Mouse (Mus musculus): Measurements from ENCODE around the gene Crybb2. TPM values are rescaled to one million over a fixed set of nuclear protein-coding genes. Genes with fewer than 3 reads are reported as not detected.
"Not testable (repeated sequence)": the region's sequence is repeated elsewhere in the genome, so short reads cannot be mapped to it uniquely, and the experiment has no call there.

Crybb2 gene
- polyA plus RNA-seq, 1 experiment from 2014 or later, result not detected

DNA sequence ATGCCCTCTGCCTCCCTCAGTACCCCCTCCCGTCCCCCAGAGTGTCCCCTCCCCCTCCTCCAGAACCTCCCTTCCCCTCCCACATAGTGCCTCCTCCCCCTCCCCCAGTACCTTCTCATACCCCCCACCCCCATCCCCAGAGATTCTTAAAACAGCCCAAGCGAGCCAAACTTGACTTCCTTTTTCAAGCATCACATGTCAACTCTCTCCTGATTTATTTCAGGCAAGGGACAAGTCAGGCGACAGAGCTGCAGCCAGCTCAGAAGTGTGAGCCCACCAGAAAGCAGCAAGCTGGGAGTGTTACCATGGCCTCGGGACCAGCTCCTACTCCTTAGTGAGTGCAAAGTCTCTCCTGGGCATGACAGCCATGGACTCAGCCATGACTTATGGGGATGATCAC, 41.4 kb upstream of the Crybb2 start:
- no peaks in the 10 kb centered on the region for H3K36me3 ChIP-seq (ENCODE audit: control insufficient read depth, insufficient read depth, low read length)
- WGBS, result 4% methylated on average over 4 of the region's 4 CpGs
- no peaks in the 10 kb centered on the region for H3K9me3 ChIP-seq (ENCODE audit: control insufficient read depth, low read length)
- no peak for ATAC-seq (ENCODE audit: insufficient number of reproducible peaks, insufficient read depth, low FRiP score, low read depth)
- peak overlapping the region; percentile 22; the same call in 1 of the 2 replicates for H3K4me2 ChIP-seq (ENCODE audit: low read length)
- no peaks in the 10 kb centered on the region for H3K27me3 ChIP-seq (ENCODE audit: control insufficient read depth, insufficient read depth, low read length)
- H3K9ac ChIP-seq (ENCODE audit: low read length), result peak overlapping the region; percentile 50; the same call in 1 of the 2 replicates
- peaks cover 69 to 90% of the 10 kb centered on the region in 2 experiments for H3K4me1 ChIP-seq (ENCODE audit: control insufficient read depth in 2 of 2, insufficient read depth in 2 of 2, low read length in 2 of 2)
- no peak overlapping the region for H3K4me3 ChIP-seq (ENCODE audit: control insufficient read depth in 1 of 2, insufficient read depth in 1 of 2, low read depth in 1 of 2, low read length in 2 of 2)
- peak overlapping the region; percentile 50 to 91 for H3K27ac ChIP-seq (replicated peaks in 1 of 2; ENCODE audit: control insufficient read depth in 1 of 2, insufficient read depth in 1 of 2, low read depth in 2 of 2, low read length in 2 of 2)

DNA sequence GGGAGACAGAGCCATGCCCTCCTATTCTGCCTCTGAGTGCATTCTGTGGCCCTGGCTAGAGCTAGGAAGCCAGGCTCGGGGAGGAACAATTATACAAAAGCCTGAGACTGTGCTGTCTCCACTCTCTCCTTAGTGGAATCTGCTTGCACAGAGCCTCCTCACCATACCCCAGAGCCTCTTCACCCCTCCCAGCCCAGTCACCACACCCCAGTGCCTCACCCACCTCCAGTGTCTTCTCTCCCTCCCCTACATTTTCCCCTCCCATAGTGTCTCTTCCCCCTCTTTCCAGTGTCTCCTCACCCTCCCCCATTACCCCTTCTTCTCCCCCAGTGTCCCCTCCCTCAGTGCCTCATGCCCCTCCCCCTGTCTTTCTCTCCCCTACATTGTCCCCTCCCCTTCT, 41.0 kb upstream of the Crybb2 start:
- Histone ChIP-seq H3K27me3 (ENCODE audit: control insufficient read depth, insufficient read depth, low read length) (no peaks in the 10 kb centered on the region), H3K9ac (ENCODE audit: low read length) (peak overlapping the region; percentile 50), H3K4me3 (ENCODE audit: control insufficient read depth in 1 of 2, insufficient read depth in 1 of 2, low read depth in 1 of 2, low read length in 2 of 2) (no peak overlapping the region), H3K4me1 (ENCODE audit: control insufficient read depth in 2 of 2, insufficient read depth in 2 of 2, low read length in 2 of 2) (peaks cover 66 to 85% of the 10 kb centered on the region in 2 experiments), H3K36me3 (ENCODE audit: control insufficient read depth, insufficient read depth, low read length) (no peaks in the 10 kb centered on the region), H3K9me3 (ENCODE audit: control insufficient read depth, low read length) (no peaks in the 10 kb centered on the region), H3K27ac (replicated peaks in 1 of 2; ENCODE audit: control insufficient read depth in 1 of 2, insufficient read depth in 1 of 2, low read depth in 2 of 2, low read length in 2 of 2) (peak overlapping the region; percentile 40 to 91), H3K4me2 (ENCODE audit: low read length) (peak overlapping the region; percentile 14; the same call in 1 of the 2 replicates)
- ATAC-seq (ENCODE audit: insufficient number of reproducible peaks, insufficient read depth, low FRiP score, low read depth), result no peak
- WGBS, result 0% methylated on average over 1 of the region's 1 CpGs

DNA sequence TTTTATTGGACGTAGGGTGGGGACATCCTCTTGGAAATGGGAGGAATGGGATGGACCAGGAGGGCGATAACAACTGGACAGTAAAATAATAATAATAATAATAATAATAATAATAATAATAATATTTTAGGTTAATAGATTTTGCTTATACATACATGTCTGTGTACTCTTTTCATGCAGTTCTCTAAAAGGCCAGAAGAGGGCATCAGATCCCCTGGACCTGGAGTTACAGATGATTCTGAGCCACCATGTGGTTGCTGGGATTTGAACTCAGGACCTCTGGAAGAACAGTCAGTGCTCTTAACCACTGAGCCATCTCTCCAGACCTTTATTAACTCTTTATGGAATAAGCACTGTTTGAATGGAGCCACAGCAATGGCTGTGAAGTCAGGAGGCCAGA, 39.7 kb upstream of the Crybb2 start:
- not testable (repeated sequence) for H3K4me3 ChIP-seq (ENCODE audit: control insufficient read depth in 1 of 2, insufficient read depth in 1 of 2, low read depth in 1 of 2, low read length in 2 of 2); H3K27me3 ChIP-seq (ENCODE audit: control insufficient read depth, insufficient read depth, low read length); H3K36me3 ChIP-seq (ENCODE audit: control insufficient read depth, insufficient read depth, low read length); H3K9me3 ChIP-seq (ENCODE audit: control insufficient read depth, low read length); H3K27ac ChIP-seq (replicated peaks in 1 of 2; ENCODE audit: control insufficient read depth in 1 of 2, insufficient read depth in 1 of 2, low read depth in 2 of 2, low read length in 2 of 2); ATAC-seq (ENCODE audit: insufficient number of reproducible peaks, insufficient read depth, low FRiP score, low read depth); H3K9ac ChIP-seq (ENCODE audit: low read length); H3K4me2 ChIP-seq (ENCODE audit: low read length)
- WGBS, result 94% methylated on average over 2 of the region's 2 CpGs
- peaks cover 55 to 78% of the 10 kb centered on the region in 2 experiments for H3K4me1 ChIP-seq (ENCODE audit: control insufficient read depth in 2 of 2, insufficient read depth in 2 of 2, low read length in 2 of 2)

DNA sequence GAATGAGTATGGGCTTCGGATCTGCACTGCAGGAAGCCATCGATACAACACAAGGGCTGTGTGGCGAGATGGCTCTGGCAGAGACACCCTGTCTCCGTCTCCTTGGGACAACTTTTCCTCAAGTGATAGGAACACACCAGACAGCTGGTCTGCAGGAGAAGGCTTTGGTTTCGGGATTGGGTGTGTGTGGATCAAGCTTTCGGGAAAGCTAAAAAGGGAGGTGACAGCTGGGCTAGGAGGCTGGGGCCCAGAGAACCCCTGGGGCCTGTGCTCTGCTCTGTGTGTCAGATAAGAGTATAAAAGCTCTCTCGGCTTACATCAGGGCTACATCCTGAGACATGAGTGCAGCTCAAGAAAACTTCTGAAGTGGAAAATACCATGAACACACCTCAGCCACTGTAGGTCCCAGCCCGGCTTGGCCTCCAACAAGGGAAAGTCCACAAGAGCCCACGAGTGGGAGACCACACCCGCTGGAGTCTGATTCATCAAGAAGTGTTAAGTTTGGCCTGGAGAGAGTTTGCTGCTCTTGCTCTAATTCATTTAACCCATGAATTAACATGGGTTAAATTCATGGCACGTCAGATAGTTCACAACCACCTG, 38.3 kb upstream of the Crybb2 start:
- Histone ChIP-seq H3K4me2 (ENCODE audit: low read length) (peak overlapping the region; percentile 38), H3K27ac (replicated peaks in 1 of 2; ENCODE audit: control insufficient read depth in 1 of 2, insufficient read depth in 1 of 2, low read depth in 2 of 2, low read length in 2 of 2) (peak overlapping the region; percentile 84 to 89), H3K9me3 (ENCODE audit: control insufficient read depth, low read length) (no peaks in the 10 kb centered on the region), H3K4me3 (ENCODE audit: control insufficient read depth in 1 of 2, insufficient read depth in 1 of 2, low read depth in 1 of 2, low read length in 2 of 2) (no peak overlapping the region), H3K36me3 (ENCODE audit: control insufficient read depth, insufficient read depth, low read length) (no peaks in the 10 kb centered on the region), H3K9ac (ENCODE audit: low read length) (no peak overlapping the region; the same call in 1 of the 2 replicates), H3K4me1 (ENCODE audit: control insufficient read depth in 2 of 2, insufficient read depth in 2 of 2, low read length in 2 of 2) (peaks cover 48 to 71% of the 10 kb centered on the region in 2 experiments), H3K27me3 (ENCODE audit: control insufficient read depth, insufficient read depth, low read length) (no peaks in the 10 kb centered on the region)
- no peak for ATAC-seq (ENCODE audit: insufficient number of reproducible peaks, insufficient read depth, low FRiP score, low read depth)
- 17% methylated on average over 11 of the region's 11 CpGs for WGBS

DNA sequence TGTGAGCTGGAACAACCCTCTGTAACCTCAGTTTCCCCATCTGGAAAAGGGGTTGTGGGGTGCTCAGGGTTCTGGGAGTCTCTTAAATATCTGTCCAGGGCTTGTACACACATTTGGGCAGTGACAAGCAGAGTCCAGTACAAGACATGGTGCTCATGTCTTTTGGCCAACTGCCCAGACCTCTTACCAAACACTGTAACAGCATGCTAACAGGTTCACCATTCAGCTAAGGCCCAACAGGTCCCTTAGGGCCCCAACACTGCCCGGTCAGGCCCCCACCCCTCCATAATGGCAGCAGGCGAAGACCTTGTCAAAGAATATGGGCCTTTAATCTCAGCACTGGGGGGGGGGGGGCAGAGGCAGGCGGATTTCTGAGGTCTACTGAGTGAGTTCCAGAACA, 37.8 kb upstream of the Crybb2 start:
- Histone ChIP-seq H3K27ac (replicated peaks in 1 of 2; ENCODE audit: control insufficient read depth in 1 of 2, insufficient read depth in 1 of 2, low read depth in 2 of 2, low read length in 2 of 2) (peak overlapping the region; percentile 84 to 89), H3K27me3 (ENCODE audit: control insufficient read depth, insufficient read depth, low read length) (no peaks in the 10 kb centered on the region), H3K9ac (ENCODE audit: low read length) (no peak overlapping the region; the same call in 1 of the 2 replicates), H3K4me2 (ENCODE audit: low read length) (peak overlapping the region; percentile 38; the same call in 1 of the 2 replicates), H3K4me3 (ENCODE audit: control insufficient read depth in 1 of 2, insufficient read depth in 1 of 2, low read depth in 1 of 2, low read length in 2 of 2) (no peak overlapping the region), H3K9me3 (ENCODE audit: control insufficient read depth, low read length) (no peaks in the 10 kb centered on the region), H3K36me3 (ENCODE audit: control insufficient read depth, insufficient read depth, low read length) (no peaks in the 10 kb centered on the region), H3K4me1 (ENCODE audit: control insufficient read depth in 2 of 2, insufficient read depth in 2 of 2, low read length in 2 of 2) (peaks cover 44 to 71% of the 10 kb centered on the region in 2 experiments)
- WGBS, result 39% methylated on average over 3 of the region's 3 CpGs
- peak; percentile 46; the same call in 1 of the 2 replicates for ATAC-seq (ENCODE audit: insufficient number of reproducible peaks, insufficient read depth, low FRiP score, low read depth)

DNA sequence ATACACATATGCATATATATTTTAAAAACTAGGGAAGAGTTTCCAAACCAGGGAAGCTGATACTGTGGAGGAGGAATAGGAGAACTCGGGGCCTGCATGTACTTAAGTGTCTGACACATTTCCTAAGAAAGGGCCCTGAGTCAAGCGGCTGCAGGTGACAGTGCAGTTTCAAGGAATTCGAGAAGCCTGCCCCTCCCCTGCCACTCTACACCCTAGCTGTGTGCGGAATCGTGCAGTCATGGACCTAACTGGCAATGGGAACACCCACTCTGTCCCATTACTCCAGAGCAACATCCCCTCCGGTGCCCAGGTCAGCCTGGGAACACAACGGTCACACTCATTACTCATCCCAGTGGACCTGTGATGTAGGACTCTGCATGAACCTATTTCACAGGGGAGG, 36.7 kb upstream of the Crybb2 start:
- peak overlapping the region; percentile 21; the same call in 1 of the 2 replicates for H3K9ac ChIP-seq (ENCODE audit: low read length)
- WGBS, result 65% methylated on average over 7 of the region's 7 CpGs
- H3K4me1 ChIP-seq (ENCODE audit: control insufficient read depth in 2 of 2, insufficient read depth in 2 of 2, low read length in 2 of 2), result peaks cover 47 to 71% of the 10 kb centered on the region in 2 experiments

DNA sequence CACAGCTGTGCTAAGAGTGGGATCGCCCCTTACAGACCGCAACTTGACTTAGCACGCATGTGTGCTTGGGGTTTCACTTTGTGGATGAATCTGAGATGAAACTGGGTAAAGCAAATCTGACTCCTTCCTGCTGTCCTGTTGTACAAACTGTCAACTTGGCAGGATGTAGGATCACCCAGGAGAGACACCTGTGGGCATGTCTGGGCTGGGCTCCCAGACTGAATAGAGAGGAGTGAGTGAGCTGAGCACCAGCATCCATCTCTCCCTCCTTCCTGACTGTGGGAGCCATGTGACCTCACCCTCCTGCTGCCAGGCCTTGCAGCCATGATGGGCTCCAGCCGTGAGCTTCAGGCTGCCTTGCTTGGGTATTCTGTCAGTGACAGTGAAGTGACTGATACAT, 35.6 kb upstream of the Crybb2 start:
- peaks cover 10% of the 10 kb centered on the region for H3K36me3 ChIP-seq (ENCODE audit: control insufficient read depth, insufficient read depth, low read length)
- no peak overlapping the region for H3K4me3 ChIP-seq (ENCODE audit: control insufficient read depth in 1 of 2, insufficient read depth in 1 of 2, low read depth in 1 of 2, low read length in 2 of 2)
- no peaks in the 10 kb centered on the region for H3K9me3 ChIP-seq (ENCODE audit: control insufficient read depth, low read length)
- ATAC-seq (ENCODE audit: insufficient number of reproducible peaks, insufficient read depth, low FRiP score, low read depth), result no peak
- H3K4me2 ChIP-seq (ENCODE audit: low read length), result no peak overlapping the region
- WGBS, result 81% methylated on average over 4 of the region's 4 CpGs
- no peak overlapping the region for H3K27ac ChIP-seq (replicated peaks in 1 of 2; ENCODE audit: control insufficient read depth in 1 of 2, insufficient read depth in 1 of 2, low read depth in 2 of 2, low read length in 2 of 2)
- no peaks in the 10 kb centered on the region for H3K27me3 ChIP-seq (ENCODE audit: control insufficient read depth, insufficient read depth, low read length)
- H3K4me1 ChIP-seq (ENCODE audit: control insufficient read depth in 2 of 2, insufficient read depth in 2 of 2, low read length in 2 of 2), result peaks cover 42 to 64% of the 10 kb centered on the region in 2 experiments
- H3K9ac ChIP-seq (ENCODE audit: low read length), result no peak overlapping the region

More for the DNA sequence above, 36.7 kb upstream of the Crybb2 start:
- no peaks in the 10 kb centered on the region for H3K27me3 ChIP-seq (ENCODE audit: control insufficient read depth, insufficient read depth, low read length)
- H3K9me3 ChIP-seq (ENCODE audit: control insufficient read depth, low read length), result no peaks in the 10 kb centered on the region
- peak overlapping the region in 1 of 2 experiments; percentile 84; a peak in 2 of 4 replicates for H3K27ac ChIP-seq (replicated peaks in 1 of 2; ENCODE audit: control insufficient read depth in 1 of 2, insufficient read depth in 1 of 2, low read depth in 2 of 2, low read length in 2 of 2)
- H3K4me2 ChIP-seq (ENCODE audit: low read length), result no peak overlapping the region
- no peaks in the 10 kb centered on the region for H3K36me3 ChIP-seq (ENCODE audit: control insufficient read depth, insufficient read depth, low read length)
- ATAC-seq (ENCODE audit: insufficient number of reproducible peaks, insufficient read depth, low FRiP score, low read depth), result no peak
- no peak overlapping the region for H3K4me3 ChIP-seq (ENCODE audit: control insufficient read depth in 1 of 2, insufficient read depth in 1 of 2, low read depth in 1 of 2, low read length in 2 of 2)

DNA sequence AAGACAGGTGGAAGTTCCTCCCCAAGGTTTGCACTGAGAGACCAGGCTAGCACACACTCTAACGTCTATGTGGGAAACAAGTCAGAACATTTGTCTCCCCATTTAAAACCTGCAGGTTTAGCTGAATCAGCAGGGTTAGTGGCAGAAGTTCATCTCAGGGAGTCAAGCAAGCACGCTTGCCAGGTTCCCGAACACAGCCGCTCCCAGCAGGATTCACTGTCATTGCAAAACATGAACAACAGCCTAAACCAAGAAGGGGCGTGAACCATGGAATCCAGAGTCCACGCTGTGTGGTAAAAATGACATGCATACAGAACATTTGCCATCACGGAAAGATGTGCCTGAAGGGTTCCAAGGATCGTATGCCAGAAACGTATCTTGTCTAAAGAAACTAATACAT, 35.1 kb upstream of the Crybb2 start:
- H3K4me3 ChIP-seq (ENCODE audit: control insufficient read depth in 1 of 2, insufficient read depth in 1 of 2, low read depth in 1 of 2, low read length in 2 of 2), result no peak overlapping the region
- ATAC-seq (ENCODE audit: insufficient number of reproducible peaks, insufficient read depth, low FRiP score, low read depth), result no peak
- peaks cover 15% of the 10 kb centered on the region for H3K36me3 ChIP-seq (ENCODE audit: control insufficient read depth, insufficient read depth, low read length)
- H3K4me1 ChIP-seq (ENCODE audit: control insufficient read depth in 2 of 2, insufficient read depth in 2 of 2, low read length in 2 of 2), result peaks cover 42 to 64% of the 10 kb centered on the region in 2 experiments
- no peaks in the 10 kb centered on the region for H3K9me3 ChIP-seq (ENCODE audit: control insufficient read depth, low read length)
- no peak overlapping the region for H3K4me2 ChIP-seq (ENCODE audit: low read length)
- 83% methylated on average over 9 of the region's 9 CpGs for WGBS
- no peak overlapping the region for H3K27ac ChIP-seq (replicated peaks in 1 of 2; ENCODE audit: control insufficient read depth in 1 of 2, insufficient read depth in 1 of 2, low read depth in 2 of 2, low read length in 2 of 2)
- no peak overlapping the region for H3K9ac ChIP-seq (ENCODE audit: low read length)
- no peaks in the 10 kb centered on the region for H3K27me3 ChIP-seq (ENCODE audit: control insufficient read depth, insufficient read depth, low read length)
